Comparison of ENCODE assay signal across 8 mouse cellular contexts in genomic region chr7:79661253-79661890, GRCm38 (mm10). TPM values are rescaled to one million over a fixed set of nuclear protein-coding genes. Genes with fewer than 3 reads are reported as not detected.
DNase-seq lines count a peak whose midpoint lies in the region; ATAC-seq and TF ChIP-seq lines count a peak whose summit lies in the region.

No protein-coding gene starts in this region.

- no peak for TF ChIP-seq EP300 in heart, postnatal 0 days (IDR thresholded peaks at IDR 0.05; ENCODE audit: low read depth)

- no peaks in the 10 kb centered on the region for H3K27me3 ChIP-seq in heart, postnatal 0 days (ENCODE audit: control insufficient read depth, insufficient read depth, low read length)
- no peaks in the 10 kb centered on the region for H3K27me3 ChIP-seq in hindbrain, embryonic 16.5 days (replicated peaks; ENCODE audit: control insufficient read depth, insufficient read depth, low read length)
- no peaks in the 10 kb centered on the region for H3K27me3 ChIP-seq in midbrain, postnatal 0 days (ENCODE audit: insufficient read depth, low read length)

- intact Hi-C loops in heart, postnatal 10 days (cut with DNase I), result loop anchor here (5.0 kb wide), 1 partner anchor 66 kb away; no protein-coding TSS in a partner anchor

- no peak for ATAC-seq in heart, postnatal 0 days (ENCODE audit: insufficient read depth, low read depth)
- ATAC-seq in hindbrain, embryonic 16.5 days, result no peak
- ATAC-seq in midbrain, postnatal 0 days (ENCODE audit: low FRiP score), result no peak
- ATAC-seq in cerebellum, adult (ENCODE audit: insufficient number of reproducible peaks, low FRiP score, low TSS enrichment), result no peak
- no peak for ATAC-seq in frontal cortex, adult (ENCODE audit: low TSS enrichment)

- TF ChIP-seq CTCF in heart, postnatal 0 days (IDR thresholded peaks at IDR 0.05; ENCODE audit: low read depth), result no peak
- no peak for TF ChIP-seq CTCF in midbrain, postnatal 0 days (IDR thresholded peaks at IDR 0.05)

- H3K9ac ChIP-seq in heart, postnatal 0 days (replicated peaks; ENCODE audit: low read depth, low read length), result peak overlapping the region; percentile 67
- peak overlapping the region; percentile 65 for H3K9ac ChIP-seq in hindbrain, embryonic 16.5 days (ENCODE audit: low read depth, low read length)
- H3K9ac ChIP-seq in midbrain, postnatal 0 days (replicated peaks; ENCODE audit: low read length, poor library complexity, severe bottlenecking), result no peak overlapping the region

- H3K4me1 ChIP-seq in heart, postnatal 0 days (ENCODE audit: control insufficient read depth, insufficient read depth), result peaks cover 11% of the 10 kb centered on the region; the same call in 1 of the 2 replicates
- peaks cover 9% of the 10 kb centered on the region for H3K4me1 ChIP-seq in hindbrain, embryonic 16.5 days (ENCODE audit: control insufficient read depth, insufficient read depth, low read depth, low read length)
- H3K4me1 ChIP-seq in midbrain, postnatal 0 days (ENCODE audit: insufficient read depth, low read length), result 0 out of 2 replicates have a peak, but pooled peaks cover 8% of the 10 kb centered on the region

- no peak overlapping the region for H3K27ac ChIP-seq in heart, postnatal 0 days (ENCODE audit: low read depth)
- no peak overlapping the region for H3K27ac ChIP-seq in hindbrain, embryonic 16.5 days (ENCODE audit: low read depth, low read length)
- no peak overlapping the region for H3K27ac ChIP-seq in midbrain, postnatal 0 days (ENCODE audit: low read depth, low read length)

- peak overlapping the region; percentile 100 for H3K4me2 ChIP-seq in heart, postnatal 0 days (ENCODE audit: low read depth, low read length)
- H3K4me2 ChIP-seq in hindbrain, embryonic 16.5 days (ENCODE audit: low read length), result peak overlapping the region; percentile 99
- H3K4me2 ChIP-seq in midbrain, postnatal 0 days (ENCODE audit: low read depth, low read length, poor library complexity, severe bottlenecking), result peak overlapping the region; percentile 100

- WGBS in heart, postnatal 0 days, result 17% methylated on average over 5 of the region's 5 CpGs
- WGBS in hindbrain, embryonic 16.5 days, result 16% methylated on average over 5 of the region's 5 CpGs
- WGBS in midbrain, postnatal 0 days, result 12% methylated on average over 5 of the region's 5 CpGs

- DNase-seq in heart, postnatal 0 days (ENCODE audit: low spot score), result no peak
- DNase-seq in heart, postnatal 10 days, result no peak
- DNase-seq in ZHBTc4 (ENCODE audit: low read depth, low spot score), result peak; percentile 87
- no peak for DNase-seq in midbrain, postnatal 0 days (ENCODE audit: low spot score)
- no peak for DNase-seq in cerebellum, adult 9-10 months

- peak overlapping the region; percentile 87 for H3K4me3 ChIP-seq in heart, postnatal 0 days (ENCODE audit: low read depth, low read length)
- H3K4me3 ChIP-seq in hindbrain, embryonic 16.5 days (ENCODE audit: low read length), result peak overlapping the region; percentile 77
- H3K4me3 ChIP-seq in midbrain, postnatal 0 days (ENCODE audit: low read depth, low read length), result peak overlapping the region; percentile 62

- peaks cover 5% of the 10 kb centered on the region; the same call in 1 of the 2 replicates for H3K36me3 ChIP-seq in heart, postnatal 0 days (replicated peaks; ENCODE audit: control insufficient read depth, insufficient read depth, low read length)
- H3K36me3 ChIP-seq in hindbrain, embryonic 16.5 days (ENCODE audit: control insufficient read depth, insufficient read depth, low read length), result no peaks in the 10 kb centered on the region
- no peaks in the 10 kb centered on the region for H3K36me3 ChIP-seq in midbrain, postnatal 0 days (ENCODE audit: insufficient read depth, low read length)

- H3K9me3 ChIP-seq in heart, postnatal 0 days (replicated peaks; ENCODE audit: control insufficient read depth, low read length), result no peaks in the 10 kb centered on the region
- H3K9me3 ChIP-seq in hindbrain, embryonic 16.5 days (ENCODE audit: control insufficient read depth, low read length), result no peaks in the 10 kb centered on the region
- no peaks in the 10 kb centered on the region for H3K9me3 ChIP-seq in midbrain, postnatal 0 days (ENCODE audit: low read length)

RNA-seq across cellular contexts. Expression of gene Ticrr, which starts 1.4 kb away (rescaled TPM):
- 2.2 and 4.2 TPM in 2 replicates for total RNA-seq in heart, postnatal 0 days (2014; rRNA removed; ENCODE audit: low replicate concordance)
- polyA plus RNA-seq in heart, postnatal 0 days (2015; fragmentation: Nextera tagmentation; extraction: Ambion mirVana), result 0.74 and 1.2 TPM in 2 replicates
- total RNA-seq in heart, postnatal 10 days (2021), result 1 to 10 TPM; 2.0 TPM
- polyA plus RNA-seq in hindbrain, embryonic 16.5 days (2015; fragmentation: Nextera tagmentation; extraction: Ambion mirVana), result 1.8 and 2.1 TPM in 2 replicates
- 1.2 and 3.4 TPM in 2 replicates for total RNA-seq in midbrain, postnatal 0 days (2014; rRNA removed)
- 0.85 and 1.0 TPM in 2 replicates for polyA plus RNA-seq in midbrain, postnatal 0 days (2015; fragmentation: Nextera tagmentation; extraction: Ambion mirVana)

RNA-seq across cellular contexts. Expression of gene Rhcg, which starts 43.9 kb away (rescaled TPM):
- 0.04 and 0.19 TPM in 2 replicates for total RNA-seq in heart, postnatal 0 days (2014; rRNA removed; ENCODE audit: low replicate concordance)
- 0.40 and 0.44 TPM in 2 replicates for polyA plus RNA-seq in heart, postnatal 0 days (2015; fragmentation: Nextera tagmentation; extraction: Ambion mirVana)
- under 1 TPM in 1 of 2 experiments, not detected in 1; 0.26 TPM for total RNA-seq in heart, postnatal 10 days (2021)
- polyA plus RNA-seq in hindbrain, embryonic 16.5 days (2015; fragmentation: Nextera tagmentation; extraction: Ambion mirVana), result 5.5 and 5.7 TPM in 2 replicates
- 2.2 and 2.6 TPM in 2 replicates for total RNA-seq in midbrain, postnatal 0 days (2014; rRNA removed)
- polyA plus RNA-seq in midbrain, postnatal 0 days (2015; fragmentation: Nextera tagmentation; extraction: Ambion mirVana), result 4.3 and 4.8 TPM in 2 replicates

RNA-seq across cellular contexts. Expression of gene Kif7, which starts 54.1 kb away (rescaled TPM):
- total RNA-seq in heart, postnatal 0 days (2014; rRNA removed; ENCODE audit: low replicate concordance), result 1.7 and 2.0 TPM in 2 replicates
- 0.92 and 0.93 TPM in 2 replicates for polyA plus RNA-seq in heart, postnatal 0 days (2015; fragmentation: Nextera tagmentation; extraction: Ambion mirVana)
- 1 to 10 TPM; 3.2 to 3.9 TPM for total RNA-seq in heart, postnatal 10 days (2021)
- polyA plus RNA-seq in hindbrain, embryonic 16.5 days (2015; fragmentation: Nextera tagmentation; extraction: Ambion mirVana), result 1.6 and 1.7 TPM in 2 replicates
- 5.5 and 5.6 TPM in 2 replicates for total RNA-seq in midbrain, postnatal 0 days (2014; rRNA removed)
- 1.5 and 1.7 TPM in 2 replicates for polyA plus RNA-seq in midbrain, postnatal 0 days (2015; fragmentation: Nextera tagmentation; extraction: Ambion mirVana)
